Mouse (Mus musculus) liver, embryonic 13.5 days (tissue): ENCODE data around the gene Pkp4. TPM values are rescaled to one million over a fixed set of nuclear protein-coding genes. Genes with fewer than 3 reads are reported as not detected.
"Not testable (repeated sequence)": the region's sequence is repeated elsewhere in the genome, so short reads cannot be mapped to it uniquely, and the experiment has no call there.

Experiments used
- ATAC-seq: fragments of 200-750 bp; cut with Nextera tagmentation; 2 replicates; pipeline ENCODE4 v1.8.0; 2017; ENCODE audit warnings: low read depth, mild to moderate bottlenecking, moderate number of reproducible peaks, moderate library complexity
- DNase-seq: peaks from one replicate; pipeline ENCODE4 v3.0.0; 2022
- H3K27ac ChIP-seq: fragments of 300-500 bp; sonication (generic); 2 replicates; pipeline ENCODE4 v1.5.1; 2015; ENCODE audit warnings: moderate library complexity, mild to moderate bottlenecking, inconsistent platforms
- H3K27me3 ChIP-seq: fragments of 300-500 bp; sonication (generic); 2 replicates; pipeline ENCODE4 v1.6.1; 2015; ENCODE audit warnings: mild to moderate bottlenecking, inconsistent platforms
- H3K36me3 ChIP-seq: fragments of 300-500 bp; sonication (generic); 2 replicates; pipeline ENCODE4 v1.6.1; 2015; ENCODE audit warnings: mild to moderate bottlenecking, inconsistent platforms
- H3K4me1 ChIP-seq: fragments of 300-500 bp; sonication (generic); replicated peaks from 2 replicates; pipeline ENCODE4 v1.6.1; 2015; ENCODE audit warnings: inconsistent platforms
- H3K4me2 ChIP-seq: fragments of 300-500 bp; sonication (generic); 2 replicates; pipeline ENCODE4 v1.6.1; 2015; ENCODE audit warnings: inconsistent platforms, mild to moderate bottlenecking, moderate library complexity
- H3K4me3 ChIP-seq: fragments of 300-500 bp; sonication (generic); replicated peaks from 2 replicates; pipeline ENCODE4 v1.5.1; 2015; ENCODE audit warnings: mild to moderate bottlenecking, inconsistent platforms
- H3K9ac ChIP-seq: fragments of 300-500 bp; sonication (generic); 2 replicates; pipeline ENCODE4 v1.6.1; 2015; ENCODE audit warnings: mild to moderate bottlenecking, inconsistent platforms
- H3K9me3 ChIP-seq: fragments of 300-500 bp; sonication (generic); replicated peaks from 2 replicates; pipeline ENCODE4 v1.6.1; 2016; ENCODE audit warnings: inconsistent platforms
- WGBS: fragments of 180-500 bp; shearing (Covaris S2); methylation state at CpG from one replicate; pipeline ENCODE4 v1.1.7; 2015; ENCODE audit not compliant: insufficient replicate concordance; 5-methylcytosine and 5-hydroxymethylcytosine counted together
- polyA plus RNA-seq: library from polyadenylated mRNA; unstranded; fragments of >200 nt; fragmentation: Nextera tagmentation; extraction: Ambion mirVana; gene quantifications from 2 replicates; pipeline ENCODE4 v1.2.1, GENCODE M21; 2015

The Pkp4 gene
- polyA plus RNA-seq, 1 experiment from 2014 or later = 5.8 TPM

GRCm38 (mm10) chr2:59393177-59393576 is 232.5 kb downstream of the Pkp4 start:
- Histone ChIP-seq H3K4me1 (no peaks in the 10 kb centered on the region), H3K27me3 (no peaks in the 10 kb centered on the region), H3K9me3 (no peaks in the 10 kb centered on the region), H3K4me3 (no peak overlapping the region), H3K4me2 (no peak overlapping the region), H3K9ac (no peak overlapping the region), H3K27ac (no peak overlapping the region), H3K36me3 (no peaks in the 10 kb centered on the region)
- no peak for ATAC-seq
- no peak for DNase-seq
- 24% methylated on average over 1 of the region's 1 CpGs for WGBS

DNA sequence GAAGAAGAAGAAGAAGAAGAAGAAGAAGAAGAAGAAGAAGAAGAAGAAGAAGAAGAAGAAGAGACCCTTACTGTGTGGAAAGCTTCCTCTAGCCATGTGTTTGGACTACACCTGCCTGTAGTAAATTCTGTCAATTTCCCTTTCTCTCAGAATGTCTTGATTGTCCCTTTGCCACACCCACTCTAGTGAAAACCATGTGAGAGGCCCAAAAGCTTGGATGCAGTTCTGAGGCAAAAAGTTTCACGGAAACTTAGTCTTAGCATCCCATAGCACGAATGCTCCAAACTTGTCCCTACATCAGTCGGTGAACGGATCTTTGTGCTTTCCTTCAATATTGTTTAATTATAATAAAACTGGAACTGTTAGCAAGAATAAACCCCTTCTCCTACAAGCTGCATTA is 234.0 kb downstream of the Pkp4 start:
- Histone ChIP-seq H3K27me3 (no peaks in the 10 kb centered on the region), H3K4me1 (no peaks in the 10 kb centered on the region), H3K27ac (no peak overlapping the region), H3K4me3 (no peak overlapping the region), H3K4me2 (no peak overlapping the region), H3K9ac (no peak overlapping the region), H3K36me3 (no peaks in the 10 kb centered on the region), H3K9me3 (no peaks in the 10 kb centered on the region)
- ATAC-seq (no peak), DNase-seq (no peak)
- WGBS = 78% methylated on average over 4 of the region's 4 CpGs

GRCm38 (mm10) chr2:59395160-59395650 is 234.6 kb downstream of the Pkp4 start:
- 45% methylated on average over 1 of the region's 1 CpGs for WGBS
- H3K4me1 ChIP-seq, H3K27me3 ChIP-seq, H3K4me2 ChIP-seq, H3K27ac ChIP-seq, DNase-seq, H3K4me3 ChIP-seq, H3K9ac ChIP-seq, ATAC-seq, H3K36me3 ChIP-seq, H3K9me3 ChIP-seq: not testable (repeated sequence)

GRCm38 (mm10) chr2:59396555-59396954 is 235.9 kb downstream of the Pkp4 start:
- Histone ChIP-seq H3K4me2 (no peak overlapping the region), H3K4me3 (no peak overlapping the region), H3K27ac (no peak overlapping the region), H3K36me3 (no peaks in the 10 kb centered on the region), H3K9ac (no peak overlapping the region), H3K4me1 (no peaks in the 10 kb centered on the region), H3K27me3 (no peaks in the 10 kb centered on the region), H3K9me3 (no peaks in the 10 kb centered on the region)
- WGBS = 57% methylated on average over 1 of the region's 1 CpGs
- no peak for DNase-seq
- no peak for ATAC-seq

DNA sequence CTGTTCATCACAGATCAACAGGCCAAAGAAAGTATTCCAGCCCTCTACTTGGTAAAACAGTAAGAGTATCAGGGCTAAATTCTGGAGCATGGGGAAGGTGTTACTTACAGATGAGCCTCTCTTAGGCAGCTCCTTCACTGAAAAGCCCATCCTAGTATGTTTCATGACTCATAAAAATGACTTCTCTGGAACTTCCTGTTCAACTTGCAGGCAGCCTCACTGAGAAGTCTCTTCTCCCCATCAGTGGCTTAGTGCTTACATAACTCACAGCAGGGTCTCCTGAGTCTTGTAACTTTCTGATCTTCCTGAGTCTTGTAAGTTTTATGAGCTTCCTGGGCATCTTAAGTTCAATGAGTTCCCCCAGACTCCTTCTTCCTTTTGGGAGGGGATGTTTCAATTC is 236.9 kb downstream of the Pkp4 start:
- DNase-seq = no peak
- Histone ChIP-seq H3K36me3 (no peaks in the 10 kb centered on the region), H3K4me3 (no peak overlapping the region), H3K4me1 (no peaks in the 10 kb centered on the region), H3K4me2 (no peak overlapping the region), H3K9me3 (no peaks in the 10 kb centered on the region), H3K9ac (no peak overlapping the region), H3K27ac (no peak overlapping the region), H3K27me3 (no peaks in the 10 kb centered on the region)
- ATAC-seq = no peak

DNA sequence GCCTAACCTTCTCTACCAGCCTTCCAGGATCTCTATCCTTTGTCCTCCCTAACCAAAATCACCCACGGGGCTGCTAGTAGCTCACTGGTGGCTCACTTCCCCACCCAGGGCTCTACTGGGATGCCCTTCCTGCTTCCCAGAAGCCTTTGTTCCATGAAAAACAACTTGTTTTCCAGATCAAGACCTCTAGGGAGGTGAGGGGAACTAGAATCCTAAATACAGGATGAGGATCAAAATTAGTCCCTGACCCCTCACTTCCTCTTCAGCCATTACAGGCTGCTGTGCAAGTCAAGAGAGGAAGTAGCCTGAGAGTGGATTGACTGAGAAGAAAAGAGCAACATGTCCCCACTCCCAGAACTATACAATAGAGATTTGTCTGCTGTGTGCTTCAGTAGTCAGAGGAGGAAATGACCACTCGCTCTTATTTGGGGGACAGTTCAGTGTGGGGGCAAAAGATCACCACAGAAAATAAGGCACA is 240.3 kb downstream of the Pkp4 start:
- Histone ChIP-seq H3K27ac (no peak overlapping the region), H3K4me3 (no peak overlapping the region), H3K9ac (no peak overlapping the region), H3K27me3 (no peaks in the 10 kb centered on the region), H3K36me3 (no peaks in the 10 kb centered on the region), H3K4me1 (no peaks in the 10 kb centered on the region), H3K4me2 (no peak overlapping the region), H3K9me3 (no peaks in the 10 kb centered on the region)
- DNase-seq (no peak), ATAC-seq (0 out of 2 replicates have a peak, but pooled peaks have one; percentile 23)
- 22% methylated on average over 2 of the region's 2 CpGs for WGBS

- H3K4me3 ChIP-seq = no peak overlapping the region
- H3K27ac ChIP-seq = no peak overlapping the region
- no peaks in the 10 kb centered on the region for H3K9me3 ChIP-seq
- ATAC-seq (no peak), DNase-seq (no peak)
- H3K36me3 ChIP-seq = no peaks in the 10 kb centered on the region
- H3K27me3 ChIP-seq = no peaks in the 10 kb centered on the region
- H3K4me2 ChIP-seq = no peak overlapping the region
- 41% methylated on average over 8 of the region's 8 CpGs for WGBS
- no peak overlapping the region for H3K9ac ChIP-seq
- H3K4me1 ChIP-seq = no peaks in the 10 kb centered on the region
Measured at GRCm38 (mm10) chr2:59401841-59402461, 241.3 kb downstream of the Pkp4 start.

GRCm38 (mm10) chr2:59404022-59404421 is 243.4 kb downstream of the Pkp4 start:
- no peak for DNase-seq
- 79% methylated on average over 8 of the region's 8 CpGs for WGBS

More at GRCm38 (mm10) chr2:59404022-59404421, 243.4 kb downstream of the Pkp4 start:
- no peak for ATAC-seq
- Histone ChIP-seq H3K9me3 (no peaks in the 10 kb centered on the region), H3K4me3 (no peak overlapping the region), H3K4me2 (no peak overlapping the region), H3K9ac (no peak overlapping the region), H3K4me1 (no peaks in the 10 kb centered on the region), H3K27me3 (no peaks in the 10 kb centered on the region), H3K27ac (no peak overlapping the region), H3K36me3 (no peaks in the 10 kb centered on the region)

Other genes starting within 250 kb of the Pkp4 start
- gene Ccdc148, start 167 bp upstream of the Pkp4 start, polyA plus RNA-seq = 0.20 and 0.25 TPM in 2 replicates